ENCODE assay signal across 13 mouse cellular contexts in genomic region chr9:75001006-75001405, GRCm38 (mm10). TPM values are rescaled to one million over a fixed set of nuclear protein-coding genes. Genes with fewer than 3 reads are reported as not detected.
DNase-seq lines count a peak whose midpoint lies in the region; TF ChIP-seq lines count a peak whose summit lies in the region.
"Had no signal": no experiment of that assay in that cellular context is flagged by ENCODE, and none has a peak within 500 bp of the region (broad histone marks: within the 10 kb centered on the region; RNA-seq: fewer than 3 reads in every experiment).

No protein-coding gene starts in this region.

- no peaks in the 10 kb centered on the region for H3K36me3 ChIP-seq in myocyte (ENCODE audit: control insufficient read depth, insufficient read depth)

- peak overlapping the region; percentile 61 for H3K27ac ChIP-seq in layer of hippocampus, adult 2 months
- H3K27ac ChIP-seq: embryonic facial prominence, embryonic 10.5 days; macrophage; midbrain, embryonic 13.5 days had no signal

- no peak for TF ChIP-seq CTCF in layer of hippocampus, adult 2 months (conservative IDR thresholded peaks at IDR 0.05)

- no peaks in the 10 kb centered on the region for H3K27me3 ChIP-seq in myocyte (ENCODE audit: control insufficient read depth, insufficient read depth, insufficient read length)
- H3K27me3 ChIP-seq: midbrain, embryonic 13.5 days had no signal

- no peaks in the 10 kb centered on the region for H3K79me2 ChIP-seq in myocyte (ENCODE audit: control insufficient read depth, insufficient read depth)

- peak; percentile 90 for DNase-seq in heart, adult 11 months
- DNase-seq in heart, postnatal 14 days: no peak
- DNase-seq in layer of hippocampus, adult 2 months (ENCODE audit: low spot score in 2 of 2): no peak
- no peak for DNase-seq in layer of hippocampus, adult 11-12 months (ENCODE audit: low spot score)
- peak; percentile 30 to 54 for DNase-seq in adrenal gland, postnatal 36 days
- DNase-seq in left cerebral cortex, postnatal 10 days (ENCODE audit: extremely low spot score in 1 of 2, low spot score in 2 of 2): no peak
- no peak for DNase-seq in layer of hippocampus, adult 9-10 months (ENCODE audit: low spot score)
- DNase-seq: kidney, adult 18-20 months; thymus, postnatal 4 days had no signal

- H3ac ChIP-seq in myocyte (ENCODE audit: control insufficient read depth, insufficient read length): no peak overlapping the region

- TF ChIP-seq POLR2A in myocyte (IDR thresholded peaks at IDR 0.05; ENCODE audit: insufficient read length, low read depth): no peak

- no peak overlapping the region for H3K4me2 ChIP-seq in myocyte (ENCODE audit: low read depth)
- H3K4me2 ChIP-seq: midbrain, embryonic 13.5 days had no signal

- H3K4me3 ChIP-seq in layer of hippocampus, adult 2 months: no peak overlapping the region
- no peak overlapping the region for H3K4me3 ChIP-seq in myocyte
- H3K4me3 ChIP-seq: embryonic facial prominence, embryonic 10.5 days; midbrain, embryonic 13.5 days had no signal

- intact Hi-C loops in heart, postnatal 14 days (cut with DNase I): loop anchor here (2.0 to 10.0 kb wide), 3 partner anchors 18 to 96 kb away; partner anchors contain the start of gene Fam214a
- intact Hi-C loops in left cerebral cortex, postnatal 10 days (cut with DNase I): no loop called here

TF ChIP-seq in myocyte, 11 proteins besides CTCF, POLR2A, EP300 and RAD21:
- no peak for TF ChIP-seq TCF3 (IDR thresholded peaks at IDR 0.05; ENCODE audit: insufficient read length, low read depth)
- peak in 2 of 3 experiments; percentile 23 to 47 for TF ChIP-seq MYOG (IDR thresholded peaks at IDR 0.05; ENCODE audit: control insufficient read depth in 1 of 3, insufficient read depth in 1 of 3, insufficient read length in 2 of 3, low read depth in 2 of 3)
- no peak for TF ChIP-seq USF1 (IDR thresholded peaks at IDR 0.05; ENCODE audit: low read depth)
- no peak for TF ChIP-seq SRF (IDR thresholded peaks at IDR 0.05; ENCODE audit: control insufficient read depth, insufficient read length, low read depth)
- no peak for TF ChIP-seq REST (IDR thresholded peaks at IDR 0.05; ENCODE audit: insufficient read depth, insufficient read length)
- no peak for TF ChIP-seq POLR2AphosphoS2 (IDR thresholded peaks at IDR 0.05; ENCODE audit: insufficient read length, low read depth)
- peak in 1 of 3 experiments; percentile 26 for TF ChIP-seq MYOD1 (IDR thresholded peaks at IDR 0.05; ENCODE audit: control insufficient read depth in 1 of 3, insufficient read length in 2 of 3, low read depth in 2 of 3)

RNA-seq across cellular contexts. Expression of gene Arpp19, which starts 36.4 kb away (rescaled TPM):
- total RNA-seq in heart, postnatal 14 days (2021): 100 to 1,000 TPM; 134 to 143 TPM
- 100 to 1,000 TPM; 163 to 170 TPM for total RNA-seq in layer of hippocampus, adult 2 months (2021)
- 100 to 1,000 TPM; 298 to 309 TPM for total RNA-seq in adrenal gland, postnatal 36 days (2021)
- 160 TPM for polyA plus RNA-seq in myocyte (2012; fragmentation: generic; extraction: Trizol)
- total RNA-seq in left cerebral cortex, postnatal 10 days (2021): 100 to 1,000 TPM; 187 to 198 TPM

RNA-seq across cellular contexts. Expression of gene Fam214a, which starts 48.3 kb away (rescaled TPM):
- 10 to 100 TPM; 26.7 to 36.3 TPM for total RNA-seq in heart, postnatal 14 days (2021)
- total RNA-seq in layer of hippocampus, adult 2 months (2021): 10 to 100 TPM; 47.5 to 52.1 TPM
- total RNA-seq in adrenal gland, postnatal 36 days (2021): 10 to 100 TPM; 75.3 to 86.8 TPM
- polyA plus RNA-seq in myocyte (2012; fragmentation: generic; extraction: Trizol): 2.6 TPM
- total RNA-seq in left cerebral cortex, postnatal 10 days (2021): 10 to 100 TPM; 25.9 to 33.9 TPM

Comparison
In these comparisons a context has a peak if more than half of its experiments do, and no peak if none do; other contexts are left out.
1. DNase-seq: peak in heart, adult 11 months (single experiment) and adrenal gland, postnatal 36 days (2 of 2); none in heart, postnatal 14 days (0 of 2), layer of hippocampus, adult 2 months (0 of 2), layer of hippocampus, adult 11-12 months (single experiment), left cerebral cortex, postnatal 10 days (0 of 2) and layer of hippocampus, adult 9-10 months (single experiment).